Mouse (Mus musculus): Measurements from ENCODE around the gene Sync. TPM values are rescaled to one million over a fixed set of nuclear protein-coding genes. Genes with fewer than 3 reads are reported as not detected.
A peak's percentile ranks its signal among the peaks of the same experiment; 100 is the strongest.

The Sync gene
- total RNA-seq, 1 experiment from 2014 or later = 1.7 TPM

- no peak for DNase-seq
Measured at GRCm38 (mm10) chr4:129304306-129304705, 16.9 kb downstream of the Sync start.

GRCm38 (mm10) chr4:129307936-129308335 lies 20.5 kb downstream of the Sync start:
- DNase-seq = no peak

GRCm38 (mm10) chr4:129313886-129314285 lies 26.5 kb downstream of the Sync start:
- DNase-seq = no peak

- no peak for DNase-seq
Measured at GRCm38 (mm10) chr4:129320876-129321275, 33.5 kb downstream of the Sync start.

GRCm38 (mm10) chr4:129322042-129322441 lies 34.6 kb downstream of the Sync start:
- DNase-seq = no peak

- DNase-seq = no peak
Measured at GRCm38 (mm10) chr4:129323491-129323890, 36.1 kb downstream of the Sync start.

GRCm38 (mm10) chr4:129324756-129325155 lies 37.3 kb downstream of the Sync start:
- DNase-seq = no peak

- DNase-seq = no peak
Measured at GRCm38 (mm10) chr4:129326191-129326590, 38.8 kb downstream of the Sync start.

GRCm38 (mm10) chr4:129332846-129333245 lies 45.4 kb downstream of the Sync start:
- DNase-seq = no peak

- peak; percentile 80 for DNase-seq
Measured at GRCm38 (mm10) chr4:129334677-129335215, 47.3 kb downstream of the Sync start.

- DNase-seq = peak; percentile 98
Measured at GRCm38 (mm10) chr4:129335216-129336074, 48.0 kb downstream of the Sync start, which contains the start of the genes Rbbp4 and Zbtb8os. TSS of gene Rbbp4 (minus strand) at chr4:129335370. TSS of gene Zbtb8os (plus strand) at chr4:129335695.

GRCm38 (mm10) chr4:129336291-129336690 lies 48.9 kb downstream of the Sync start:
- no peak for DNase-seq

- no peak for DNase-seq
Measured at GRCm38 (mm10) chr4:129339743-129340142, 52.3 kb downstream of the Sync start.

GRCm38 (mm10) chr4:129341888-129342287 lies 54.5 kb downstream of the Sync start:
- no peak for DNase-seq

- DNase-seq = no peak
Measured at GRCm38 (mm10) chr4:129342705-129343104, 55.3 kb downstream of the Sync start.

GRCm38 (mm10) chr4:129346481-129347154 lies 59.2 kb downstream of the Sync start:
- DNase-seq = no peak

GRCm38 (mm10) chr4:129350644-129351043 lies 63.2 kb downstream of the Sync start:
- DNase-seq = peak; percentile 87

GRCm38 (mm10) chr4:129351111-129351510 lies 63.7 kb downstream of the Sync start:
- DNase-seq = no peak

GRCm38 (mm10) chr4:129353176-129353575 lies 65.8 kb downstream of the Sync start:
- DNase-seq = no peak

GRCm38 (mm10) chr4:129354236-129354635 lies 66.8 kb downstream of the Sync start:
- peak; percentile 18 for DNase-seq

GRCm38 (mm10) chr4:129357613-129358163 lies 70.3 kb downstream of the Sync start:
- no peak for DNase-seq
